Mouse (Mus musculus): ENCODE data around the gene E130116L18Rik. TPM values are rescaled to one million over a fixed set of nuclear protein-coding genes. Genes with fewer than 3 reads are reported as not detected.
"Not testable (repeated sequence)": the region's sequence is repeated elsewhere in the genome, so short reads cannot be mapped to it uniquely, and the experiment has no call there.

The E130116L18Rik gene
- polyA plus RNA-seq, 1 experiment, result not detected

- TF ChIP-seq POLR2A (IDR thresholded peaks at IDR 0.05; ENCODE audit: low read depth, low read length) (no peak), CTCF (conservative IDR thresholded peaks at IDR 0.05; ENCODE audit: insufficient read depth, insufficient read length, low read depth, low read length) (no peak)
- Histone ChIP-seq H3K36me3 (ENCODE audit: control insufficient read depth, insufficient read depth, low read length) (no peaks in the 10 kb centered on the region), H3K4me1 (ENCODE audit: control insufficient read depth, insufficient read depth, low read length) (peaks cover 16% of the 10 kb centered on the region; the same call in 1 of the 2 replicates), H3K4me3 (ENCODE audit: insufficient read depth, low read depth, low read length) (peak within 1 kb of the TSS; percentile 69), H3K27me3 (replicated peaks; ENCODE audit: control insufficient read depth, insufficient read depth, low read length) (no peaks in the 10 kb centered on the region), H3K27ac (ENCODE audit: insufficient read depth, low read depth, low read length) (peak within 1 kb of the TSS; percentile 42)
- WGBS, result 80% methylated on average over 3 of the region's 3 CpGs
- DNase-seq, result no peak
Measured at GRCm38 (mm10) chr5:25221604-25222003, 1.3 kb downstream of the E130116L18Rik start, which contains the start of gene Galnt11. TSS of gene Galnt11 (plus strand) at chr5:25221904.

- Histone ChIP-seq H3K27ac (ENCODE audit: insufficient read depth, low read depth, low read length) (no peak overlapping the region), H3K4me1 (ENCODE audit: control insufficient read depth, insufficient read depth, low read length) (no peaks in the 10 kb centered on the region), H3K27me3 (replicated peaks; ENCODE audit: control insufficient read depth, insufficient read depth, low read length) (no peaks in the 10 kb centered on the region), H3K4me3 (ENCODE audit: insufficient read depth, low read depth, low read length) (no peak overlapping the region), H3K36me3 (ENCODE audit: control insufficient read depth, insufficient read depth, low read length) (no peaks in the 10 kb centered on the region)
- 86% methylated on average over 6 of the region's 6 CpGs for WGBS
- no peak for DNase-seq
- TF ChIP-seq CTCF (conservative IDR thresholded peaks at IDR 0.05; ENCODE audit: insufficient read depth, insufficient read length, low read depth, low read length), result no peak
Measured at GRCm38 (mm10) chr5:25215006-25215405, 7.9 kb downstream of the E130116L18Rik start.

GRCm38 (mm10) chr5:25213216-25213615 lies 9.7 kb downstream of the E130116L18Rik start:
- not testable (repeated sequence) for DNase-seq; H3K27ac ChIP-seq (ENCODE audit: insufficient read depth, low read depth, low read length); H3K36me3 ChIP-seq (ENCODE audit: control insufficient read depth, insufficient read depth, low read length); H3K27me3 ChIP-seq (replicated peaks; ENCODE audit: control insufficient read depth, insufficient read depth, low read length); H3K4me1 ChIP-seq (ENCODE audit: control insufficient read depth, insufficient read depth, low read length); H3K4me3 ChIP-seq (ENCODE audit: insufficient read depth, low read depth, low read length)

GRCm38 (mm10) chr5:25211872-25212271 lies 11.1 kb downstream of the E130116L18Rik start:
- Histone ChIP-seq H3K27me3 (replicated peaks; ENCODE audit: control insufficient read depth, insufficient read depth, low read length) (no peaks in the 10 kb centered on the region), H3K27ac (ENCODE audit: insufficient read depth, low read depth, low read length) (no peak overlapping the region), H3K4me3 (ENCODE audit: insufficient read depth, low read depth, low read length) (no peak overlapping the region), H3K36me3 (ENCODE audit: control insufficient read depth, insufficient read depth, low read length) (no peaks in the 10 kb centered on the region), H3K4me1 (ENCODE audit: control insufficient read depth, insufficient read depth, low read length) (no peaks in the 10 kb centered on the region)
- no peak for DNase-seq
- WGBS, result 92% methylated on average over 1 of the region's 1 CpGs
- no peak for TF ChIP-seq POLR2A (IDR thresholded peaks at IDR 0.05; ENCODE audit: low read depth, low read length)
- TF ChIP-seq CTCF (conservative IDR thresholded peaks at IDR 0.05; ENCODE audit: insufficient read depth, insufficient read length, low read depth, low read length), result no peak

- H3K36me3 ChIP-seq (ENCODE audit: control insufficient read depth, insufficient read depth, low read length), result no peaks in the 10 kb centered on the region
- no peak overlapping the region for H3K27ac ChIP-seq (ENCODE audit: insufficient read depth, low read depth, low read length)
- H3K4me1 ChIP-seq (ENCODE audit: control insufficient read depth, insufficient read depth, low read length), result peaks cover 12% of the 10 kb centered on the region; the same call in 1 of the 2 replicates
- no peaks in the 10 kb centered on the region for H3K27me3 ChIP-seq (replicated peaks; ENCODE audit: control insufficient read depth, insufficient read depth, low read length)
- 82% methylated on average over 2 of the region's 2 CpGs for WGBS
- H3K4me3 ChIP-seq (ENCODE audit: insufficient read depth, low read depth, low read length), result no peak overlapping the region
- DNase-seq, result no peak
- TF ChIP-seq CTCF (conservative IDR thresholded peaks at IDR 0.05; ENCODE audit: insufficient read depth, insufficient read length, low read depth, low read length), result no peak
- no peak for TF ChIP-seq POLR2A (IDR thresholded peaks at IDR 0.05; ENCODE audit: low read depth, low read length)
Measured at GRCm38 (mm10) chr5:25190521-25190920, 32.4 kb downstream of the E130116L18Rik start.

- DNase-seq, result peak; percentile 84
- Histone ChIP-seq H3K4me3 (ENCODE audit: insufficient read depth, low read depth, low read length) (no peak overlapping the region), H3K27ac (ENCODE audit: insufficient read depth, low read depth, low read length) (no peak overlapping the region), H3K36me3 (ENCODE audit: control insufficient read depth, insufficient read depth, low read length) (no peaks in the 10 kb centered on the region), H3K4me1 (ENCODE audit: control insufficient read depth, insufficient read depth, low read length) (peaks cover 12% of the 10 kb centered on the region; the same call in 1 of the 2 replicates), H3K27me3 (replicated peaks; ENCODE audit: control insufficient read depth, insufficient read depth, low read length) (no peaks in the 10 kb centered on the region)
- 23% methylated on average over 1 of the region's 1 CpGs for WGBS
- peak; percentile 88 for TF ChIP-seq CTCF (conservative IDR thresholded peaks at IDR 0.05; ENCODE audit: insufficient read depth, insufficient read length, low read depth, low read length)
- no peak for TF ChIP-seq POLR2A (IDR thresholded peaks at IDR 0.05; ENCODE audit: low read depth, low read length)
Measured at GRCm38 (mm10) chr5:25188802-25189201, 34.2 kb downstream of the E130116L18Rik start.

- DNase-seq, result peak; percentile 80
- no peak overlapping the region for H3K4me3 ChIP-seq (ENCODE audit: insufficient read depth, low read depth, low read length)
- peaks cover 12% of the 10 kb centered on the region; the same call in 1 of the 2 replicates for H3K4me1 ChIP-seq (ENCODE audit: control insufficient read depth, insufficient read depth, low read length)
- H3K27ac ChIP-seq (ENCODE audit: insufficient read depth, low read depth, low read length), result peak overlapping the region; percentile 65
- no peaks in the 10 kb centered on the region for H3K36me3 ChIP-seq (ENCODE audit: control insufficient read depth, insufficient read depth, low read length)
- no peak for TF ChIP-seq POLR2A (IDR thresholded peaks at IDR 0.05; ENCODE audit: low read depth, low read length)
- no peak for TF ChIP-seq CTCF (conservative IDR thresholded peaks at IDR 0.05; ENCODE audit: insufficient read depth, insufficient read length, low read depth, low read length)
- no peaks in the 10 kb centered on the region for H3K27me3 ChIP-seq (replicated peaks; ENCODE audit: control insufficient read depth, insufficient read depth, low read length)
Measured at GRCm38 (mm10) chr5:25187727-25188126, 35.2 kb downstream of the E130116L18Rik start.

- peak; percentile 19 for DNase-seq
- no peaks in the 10 kb centered on the region for H3K36me3 ChIP-seq (ENCODE audit: control insufficient read depth, insufficient read depth, low read length)
- no peak overlapping the region for H3K4me3 ChIP-seq (ENCODE audit: insufficient read depth, low read depth, low read length)
- TF ChIP-seq CTCF (conservative IDR thresholded peaks at IDR 0.05; ENCODE audit: insufficient read depth, insufficient read length, low read depth, low read length) (no peak), POLR2A (IDR thresholded peaks at IDR 0.05; ENCODE audit: low read depth, low read length) (no peak)
- WGBS, result 26% methylated on average over 2 of the region's 2 CpGs
- H3K27me3 ChIP-seq (replicated peaks; ENCODE audit: control insufficient read depth, insufficient read depth, low read length), result no peaks in the 10 kb centered on the region
- H3K4me1 ChIP-seq (ENCODE audit: control insufficient read depth, insufficient read depth, low read length), result peaks cover 28% of the 10 kb centered on the region
- H3K27ac ChIP-seq (ENCODE audit: insufficient read depth, low read depth, low read length), result no peak overlapping the region
Measured at GRCm38 (mm10) chr5:25184594-25184993, 38.4 kb downstream of the E130116L18Rik start.

All from kidney, adult 2 months (tissue).